Mouse (Mus musculus) urinary bladder, adult 2 months (tissue): ENCODE results near the gene Ucp2. TPM values are rescaled to one million over a fixed set of nuclear protein-coding genes. Genes with fewer than 3 reads are reported as not detected.

Experiments
- DNase-seq: peaks from one replicate; pipeline ENCODE4 v3.0.0; 2022; ENCODE audit warnings: low spot score
- polyA plus RNA-seq: library from polyadenylated mRNA; depleted of rRNA; stranded (reverse); fragments of >200 nt; gene quantifications from 2 replicates; pipeline ENCODE4 v1.2.3, GENCODE M21; 2012; rRNA removed

Gene Ucp2
- polyA plus RNA-seq: 209 and 247 TPM in 2 replicates

DNA sequence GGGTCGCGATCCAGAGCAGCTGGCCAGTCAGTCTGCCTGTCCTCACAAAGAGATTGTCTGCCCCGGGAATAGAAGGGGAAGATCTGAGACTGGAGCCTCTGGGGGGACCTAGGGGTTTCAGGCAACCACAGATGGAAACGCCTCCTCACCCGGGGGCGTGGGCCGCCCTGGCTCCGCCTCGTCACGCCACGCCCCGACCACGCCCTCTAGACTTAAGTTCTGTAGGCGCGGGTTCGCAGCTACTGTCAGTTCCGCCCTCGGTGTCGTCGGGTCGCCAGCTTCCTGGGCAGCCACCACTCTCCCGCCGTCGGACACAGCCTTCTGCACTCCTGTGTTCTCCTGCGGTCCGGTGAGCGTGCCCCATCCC lies at the start of gene Ucp2:
Gene Ucp2, plus strand, starts transcription at position 221 of the 367 bp plus-strand sequence.
- no peak for DNase-seq

DNA sequence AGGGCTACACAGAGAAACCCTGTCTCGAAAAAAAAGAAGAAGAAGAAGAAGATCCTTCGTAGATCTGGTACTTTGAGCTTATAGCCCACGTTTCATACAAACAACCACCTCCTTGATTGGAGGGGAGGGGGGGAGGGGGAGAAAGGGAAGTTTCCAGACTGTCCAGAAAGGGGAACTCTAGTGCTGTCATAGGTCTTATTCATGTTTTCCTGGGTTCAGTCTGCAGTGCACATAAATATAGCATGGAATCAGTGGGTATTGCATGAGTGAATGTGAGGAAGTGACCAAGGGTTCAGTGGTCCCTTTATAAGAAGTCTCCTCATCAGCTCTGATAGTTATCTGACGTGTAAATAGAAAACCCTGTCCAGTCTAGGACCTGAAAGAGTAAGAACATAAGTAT lies 49.4 kb upstream of the Ucp2 start:
- no peak for DNase-seq

DNA sequence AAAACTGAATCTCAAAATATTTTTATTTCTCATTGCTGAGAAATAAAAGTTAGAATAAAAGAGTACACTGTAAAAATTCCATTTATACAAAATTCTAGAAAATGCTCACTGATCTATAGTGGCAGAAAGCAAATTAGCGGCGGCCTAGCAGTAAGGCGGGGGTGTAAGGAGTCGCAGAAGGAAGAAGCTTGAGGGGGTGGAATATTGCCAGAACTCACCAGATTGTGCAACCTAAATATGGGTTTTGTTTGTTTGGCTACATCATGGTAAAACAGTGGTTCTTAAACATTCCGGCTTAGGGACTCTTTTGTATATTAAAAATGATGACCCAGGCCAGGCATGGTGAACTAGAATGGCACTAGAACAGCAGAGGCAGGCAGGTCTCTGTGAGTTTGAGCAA lies 46.9 kb upstream of the Ucp2 start:
- DNase-seq: no peak

DNA sequence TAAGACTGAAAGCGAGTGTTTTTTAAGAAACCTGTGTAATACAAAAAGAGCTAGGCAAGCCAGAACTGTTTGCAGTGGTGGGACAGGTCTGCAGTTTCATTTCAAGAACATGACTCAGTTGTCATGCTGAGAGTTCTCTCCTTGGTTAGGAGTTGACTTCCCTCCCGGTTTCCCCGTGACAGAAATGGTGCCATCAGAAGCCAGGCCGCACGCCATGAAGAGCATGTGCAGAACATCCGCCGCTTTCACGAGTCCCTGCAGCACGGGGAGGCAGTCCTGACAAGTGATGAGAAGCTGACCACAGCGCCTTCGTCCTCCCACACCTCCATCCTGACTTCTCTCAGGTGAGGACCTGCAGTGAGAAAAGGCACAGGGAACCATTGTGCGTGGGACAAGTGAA lies 44.6 kb upstream of the Ucp2 start:
- DNase-seq: no peak

DNA sequence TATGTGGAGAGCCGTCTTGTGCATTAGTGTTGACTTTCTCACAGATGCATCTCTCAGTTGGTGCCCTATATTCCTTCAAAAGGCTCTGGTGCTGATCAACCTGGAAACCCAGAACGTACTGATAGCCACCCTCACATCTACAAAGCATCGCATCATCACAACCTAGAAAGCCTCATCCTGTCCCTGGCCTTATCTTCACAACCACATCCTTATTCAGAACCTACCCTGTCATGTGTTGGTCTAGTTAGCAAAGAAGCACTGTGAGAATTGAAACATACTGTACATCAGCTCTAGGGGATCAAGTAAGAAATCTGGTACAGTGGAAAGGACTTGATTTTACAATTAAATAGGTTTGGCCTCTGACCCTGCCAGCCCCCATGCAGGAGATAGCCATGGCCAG lies 44.2 kb upstream of the Ucp2 start:
- DNase-seq: no peak

DNA sequence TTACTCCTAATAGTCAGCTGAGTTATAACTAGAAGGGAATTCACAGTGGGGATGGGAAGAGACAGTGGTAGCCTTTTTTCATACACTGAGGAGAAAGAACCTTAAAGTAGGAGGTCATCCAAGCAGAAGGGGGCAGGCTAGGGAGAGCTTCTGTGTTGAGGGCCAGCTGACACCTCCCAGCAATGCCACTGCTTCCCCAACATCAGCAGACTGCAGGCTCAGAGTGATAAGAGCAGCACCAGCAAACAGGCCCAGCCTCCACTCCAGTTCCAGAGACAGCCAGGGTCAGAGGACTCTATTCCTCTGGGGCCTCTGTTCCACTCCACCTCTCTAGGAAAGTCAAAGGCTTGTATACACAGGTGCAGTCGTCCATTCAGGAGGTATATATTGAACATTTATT lies 35.0 kb upstream of the Ucp2 start:
- no peak for DNase-seq

DNA sequence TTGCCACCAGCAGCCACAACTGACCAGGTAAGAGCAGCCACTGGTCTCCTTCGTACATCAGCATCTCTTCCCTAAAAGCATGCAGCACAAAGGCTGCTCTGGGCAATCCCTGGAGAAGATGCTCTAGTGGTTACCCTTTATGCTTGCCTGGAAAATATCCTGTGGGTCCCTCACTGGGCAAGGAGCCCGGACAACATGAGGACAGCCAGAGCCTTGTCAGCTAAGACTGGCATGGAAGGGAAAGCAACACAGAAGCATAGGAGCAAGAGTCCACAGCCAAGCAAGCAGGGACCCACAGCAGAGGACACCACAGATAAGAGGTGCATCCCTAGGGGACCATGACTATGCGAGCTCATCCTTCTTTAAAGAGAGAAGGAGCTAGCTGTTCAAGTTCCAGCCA lies 33.3 kb upstream of the Ucp2 start:
- no peak for DNase-seq

DNA sequence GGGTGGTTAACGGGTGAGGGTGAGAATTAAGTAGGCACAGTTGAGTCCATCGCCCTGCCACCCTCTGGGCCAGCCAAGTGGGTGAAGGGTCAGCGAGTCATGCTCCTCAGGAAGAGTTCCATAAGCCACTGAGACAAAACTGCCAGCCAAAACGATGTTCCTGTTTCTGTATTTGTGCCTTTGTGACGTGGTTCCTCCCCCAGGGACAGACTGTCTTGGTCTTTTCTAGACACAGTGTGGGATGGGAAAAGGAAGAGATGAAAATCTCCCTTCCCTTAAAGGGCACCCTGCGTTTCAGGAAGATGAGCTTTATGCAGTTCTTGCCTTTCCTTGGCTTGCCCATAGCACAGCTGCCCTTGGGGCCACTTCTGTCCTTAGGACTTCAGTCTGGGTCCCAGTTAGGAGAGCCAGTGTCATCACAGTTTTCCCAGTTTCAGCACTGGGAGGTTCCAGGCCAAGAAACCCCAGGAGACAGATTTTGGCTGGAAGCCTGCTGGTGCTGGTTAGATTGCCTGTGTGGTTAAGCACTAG lies 31.5 kb upstream of the Ucp2 start:
- DNase-seq: no peak

DNA sequence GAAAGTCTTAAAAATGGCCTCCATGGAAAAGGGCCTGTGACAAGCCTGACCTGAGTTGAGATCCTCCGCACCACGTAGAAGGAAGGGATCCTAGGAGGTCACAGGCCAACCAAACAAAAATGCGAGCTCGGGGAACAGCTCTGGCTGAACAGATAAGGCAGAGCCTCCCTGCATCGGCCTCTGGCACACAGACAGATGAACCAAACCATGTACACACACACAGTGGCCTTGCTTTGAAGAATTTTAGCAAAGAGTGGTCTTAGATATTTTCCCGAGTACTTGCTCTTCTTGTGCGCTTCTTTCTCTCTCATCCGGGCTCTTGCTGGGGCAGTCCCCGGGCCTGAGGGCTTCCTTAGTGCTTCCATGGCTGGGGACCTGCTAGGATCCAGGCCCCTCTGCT lies 29.9 kb upstream of the Ucp2 start:
- DNase-seq: no peak

DNA sequence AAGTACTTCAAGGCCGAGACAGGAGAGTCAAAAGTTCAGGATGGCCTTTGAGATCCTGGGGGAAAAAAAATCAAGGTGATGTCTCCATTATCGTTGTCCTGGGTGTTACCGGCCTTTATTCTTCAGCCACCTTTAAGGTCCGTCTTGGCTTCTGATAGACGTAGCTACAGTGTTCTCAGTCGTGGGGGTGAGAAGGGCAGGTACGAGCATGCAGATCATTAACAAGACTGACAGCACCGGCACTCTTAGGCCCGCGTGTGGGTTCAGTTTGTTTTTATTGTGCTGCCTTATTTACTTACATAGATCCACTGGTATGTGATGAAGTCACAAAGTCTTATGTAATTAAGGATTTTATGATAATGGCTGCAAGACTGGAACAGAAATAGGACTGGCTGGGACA lies 29.4 kb upstream of the Ucp2 start:
- no peak for DNase-seq

DNA sequence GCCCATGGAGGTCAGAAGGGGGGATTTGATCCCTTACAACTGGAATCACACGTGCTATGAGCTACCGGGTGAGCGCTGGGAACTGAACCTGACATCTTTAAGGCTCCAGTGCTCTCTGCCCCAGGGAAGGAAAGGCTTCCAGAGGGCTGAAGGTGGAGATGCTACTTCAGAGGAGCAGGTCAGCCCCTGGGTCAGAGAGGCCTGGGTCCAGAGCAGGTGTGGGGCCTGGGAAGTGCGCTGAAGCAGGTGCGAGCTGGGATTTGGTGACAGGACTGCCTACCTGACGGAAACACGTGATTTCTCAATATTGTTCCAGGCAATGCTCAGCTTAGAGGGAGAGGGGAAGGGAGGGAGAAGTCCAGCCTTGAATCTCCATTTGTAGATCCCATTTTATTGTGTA lies 28.9 kb upstream of the Ucp2 start:
- no peak for DNase-seq

DNA sequence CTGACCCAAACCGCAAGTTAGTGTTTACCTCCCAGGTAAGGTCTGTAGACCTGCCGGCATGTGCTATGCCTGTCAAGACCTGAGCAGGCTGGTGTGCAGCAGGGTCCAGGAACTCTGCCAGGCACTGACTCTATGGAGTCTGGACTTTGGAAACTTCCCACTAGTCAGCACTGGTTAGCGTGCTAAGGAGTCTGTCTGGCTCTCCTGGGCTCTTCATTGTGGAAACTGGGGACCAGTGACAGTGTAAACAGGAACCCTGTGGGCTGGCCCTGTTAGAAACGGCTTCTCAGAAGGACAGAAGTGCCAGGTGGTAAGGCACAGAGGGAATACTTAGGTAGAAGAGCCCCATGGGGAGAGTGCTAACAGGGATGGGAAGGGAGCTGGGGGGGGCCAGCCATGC lies 27.9 kb upstream of the Ucp2 start:
- no peak for DNase-seq

DNA sequence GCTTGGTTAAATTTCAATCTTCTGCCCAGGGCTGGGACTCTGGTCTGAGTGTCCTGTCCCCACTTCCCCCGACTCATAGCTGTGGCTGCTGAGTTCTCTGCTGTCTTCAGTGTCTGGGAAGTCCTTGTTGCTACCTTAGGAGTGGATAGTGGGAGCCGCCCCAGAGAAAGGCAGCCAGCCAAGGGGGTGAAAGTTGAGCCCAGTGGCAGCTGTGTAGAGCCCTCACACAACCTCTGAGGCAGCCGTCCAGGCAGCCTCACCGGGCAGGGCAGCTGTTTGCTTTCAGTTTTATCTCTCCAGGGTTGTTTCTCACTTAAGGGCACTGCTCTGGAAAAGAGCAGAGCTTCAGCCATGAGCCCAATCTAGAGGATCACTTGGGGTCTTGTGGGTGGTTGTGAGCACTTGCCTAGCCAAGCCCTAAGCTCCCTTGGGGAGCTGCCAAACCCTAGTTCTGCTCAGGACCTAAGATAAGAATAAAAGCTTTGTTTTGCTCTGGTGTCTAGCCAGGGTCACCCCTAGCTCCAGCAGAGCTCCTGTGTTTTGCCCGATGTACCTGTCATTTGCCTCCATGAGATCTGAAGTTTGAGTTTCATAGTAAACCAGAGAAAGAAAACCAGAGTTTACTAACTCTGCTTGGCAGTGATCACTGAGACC lies 27.4 kb upstream of the Ucp2 start:
- DNase-seq: peak; percentile 77

DNA sequence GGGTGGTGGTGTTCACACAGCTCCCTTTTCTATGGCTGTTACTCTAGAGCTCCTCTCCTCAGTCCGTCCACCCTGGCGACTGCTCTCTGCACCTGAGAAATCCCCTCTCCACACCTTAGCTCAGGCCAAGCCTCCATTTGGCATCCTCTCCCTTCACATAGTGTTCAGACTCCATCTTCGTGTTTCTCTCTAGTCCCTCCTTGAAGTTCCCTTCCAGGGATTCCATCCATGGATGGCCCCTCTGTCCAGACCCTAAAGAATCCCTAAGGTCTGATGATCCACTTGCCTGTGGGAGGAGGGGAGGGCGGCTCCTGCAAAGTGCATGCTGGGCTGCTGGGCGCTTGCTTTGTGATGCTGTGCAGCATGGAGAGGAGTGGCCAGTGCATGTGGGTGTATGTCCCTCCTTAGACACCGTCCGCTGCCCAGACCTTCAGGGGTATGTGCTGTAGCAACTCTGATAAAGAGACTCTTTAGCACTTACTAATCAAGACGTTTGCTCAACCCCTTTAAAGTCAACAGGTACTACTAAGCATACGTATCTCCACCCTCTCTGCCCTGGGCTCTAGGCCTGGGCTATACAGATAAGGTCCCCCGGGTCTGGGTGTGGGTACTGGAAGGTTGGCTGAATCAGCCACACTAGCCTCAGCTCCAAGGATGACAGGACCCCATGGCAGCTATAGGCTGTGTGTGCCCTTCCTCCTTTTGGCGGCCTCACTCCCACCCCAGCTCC lies 26.2 kb upstream of the Ucp2 start:
- no peak for DNase-seq

DNA sequence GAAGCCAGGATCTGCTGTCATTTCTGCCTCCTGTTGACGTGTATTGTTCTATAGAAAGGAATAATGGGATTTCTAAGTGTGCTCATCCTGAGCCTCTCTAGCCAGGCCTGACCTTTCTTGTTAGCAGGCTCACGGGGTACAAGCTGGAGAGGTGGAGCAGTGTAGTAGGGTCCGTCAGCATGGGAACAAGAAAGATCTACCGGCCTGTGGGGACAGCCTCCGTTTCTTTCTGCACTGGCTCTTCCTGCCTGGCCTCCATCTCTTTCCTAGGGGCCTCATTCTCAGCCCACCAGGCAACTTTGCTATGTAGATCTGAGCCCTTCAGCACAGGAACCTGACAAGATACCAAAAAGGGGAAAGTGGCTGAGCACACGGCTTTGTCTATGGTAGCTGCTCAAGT lies 24.4 kb upstream of the Ucp2 start:
- DNase-seq: no peak

DNA sequence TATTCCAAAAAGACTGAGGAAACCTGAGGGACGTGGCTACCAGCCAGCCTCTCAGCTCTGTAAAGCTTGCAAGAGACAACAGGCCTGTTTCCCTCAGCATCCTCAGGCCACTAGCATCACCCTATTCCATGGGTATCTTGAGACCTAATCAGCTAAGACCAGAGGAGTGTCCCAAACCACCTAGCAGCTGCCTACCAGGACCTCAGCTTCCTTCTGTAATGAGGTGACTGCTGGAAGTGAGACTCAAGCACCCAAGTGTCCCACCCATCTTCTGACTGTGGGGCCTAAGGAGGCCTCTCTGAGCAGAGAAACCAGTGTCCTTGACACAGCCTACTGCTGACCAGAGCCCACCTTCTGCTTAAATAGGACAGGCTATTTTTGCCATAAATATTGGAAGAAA lies 23.6 kb upstream of the Ucp2 start:
- DNase-seq: no peak

DNA sequence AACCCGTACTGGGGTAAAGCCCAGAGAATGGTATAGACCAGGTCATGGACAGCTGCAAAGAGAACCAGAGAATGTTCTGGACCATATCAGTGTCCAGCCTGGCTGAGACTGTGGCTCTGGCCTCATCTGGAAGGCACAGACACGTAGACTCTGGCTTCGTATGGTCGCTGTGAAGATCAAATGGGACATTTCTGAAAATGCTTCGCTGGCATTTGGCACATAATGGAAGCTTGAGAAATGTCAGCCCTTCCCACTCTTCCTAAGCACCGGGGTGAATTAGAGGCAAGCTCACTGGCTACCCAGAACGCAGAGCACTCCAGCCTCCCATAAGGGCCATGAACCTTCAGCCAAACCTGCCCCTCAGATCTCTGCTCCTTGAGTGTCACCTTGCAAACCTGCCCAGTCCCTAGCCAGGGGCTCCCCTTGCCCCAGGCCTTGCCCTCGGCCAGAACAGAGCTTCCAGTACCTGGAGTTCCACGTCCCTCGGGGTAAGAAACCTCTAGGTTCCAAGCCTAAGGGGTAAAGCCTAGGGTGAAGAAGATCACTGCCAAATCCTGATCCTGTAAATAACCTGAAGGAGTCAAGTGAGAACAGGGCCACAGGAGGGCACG lies 22.2 kb upstream of the Ucp2 start:
- DNase-seq: no peak

DNA sequence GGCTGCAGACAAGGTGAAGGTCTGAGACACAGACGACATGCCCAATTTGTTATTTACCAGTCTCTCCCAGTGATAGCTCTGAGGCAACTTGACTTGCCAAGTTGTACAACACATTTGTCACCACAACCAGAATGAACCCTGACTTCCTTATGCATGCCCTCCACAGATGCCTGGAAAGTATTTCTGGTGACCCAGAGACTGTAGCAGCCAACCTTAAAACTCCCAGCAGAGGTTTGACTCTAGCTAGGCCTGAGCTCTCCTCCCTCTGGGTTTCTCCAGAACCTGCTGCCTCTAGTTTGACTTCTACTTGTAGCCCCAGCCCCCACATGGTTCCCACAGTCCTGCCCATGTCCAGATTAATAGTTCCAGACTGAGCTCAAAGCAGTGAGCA lies 21.7 kb upstream of the Ucp2 start:
- no peak for DNase-seq

DNA sequence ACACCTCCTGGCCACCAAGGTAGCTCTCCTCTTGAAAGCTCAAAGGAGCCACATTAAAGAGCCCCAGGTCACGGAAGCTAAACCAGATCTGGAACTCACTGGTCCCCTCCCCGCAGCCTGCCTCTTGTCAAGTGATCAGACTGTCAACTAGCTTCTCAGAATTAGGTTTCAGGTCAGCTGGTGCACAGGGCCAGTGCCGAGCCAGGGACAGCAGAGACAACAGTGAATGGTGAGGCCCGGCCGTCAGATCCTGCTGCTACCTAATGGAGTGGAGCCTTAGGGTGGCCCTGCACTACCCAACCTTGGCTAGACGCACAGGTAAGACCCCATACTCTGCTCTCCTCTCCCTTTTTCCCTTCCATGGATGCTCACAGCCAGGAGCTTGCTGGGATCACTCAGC lies 20.4 kb upstream of the Ucp2 start, which contains the start of gene Ucp3:
Gene Ucp3, plus strand, starts transcription at position 214 of the 400 bp plus-strand sequence.
- no peak for DNase-seq

DNA sequence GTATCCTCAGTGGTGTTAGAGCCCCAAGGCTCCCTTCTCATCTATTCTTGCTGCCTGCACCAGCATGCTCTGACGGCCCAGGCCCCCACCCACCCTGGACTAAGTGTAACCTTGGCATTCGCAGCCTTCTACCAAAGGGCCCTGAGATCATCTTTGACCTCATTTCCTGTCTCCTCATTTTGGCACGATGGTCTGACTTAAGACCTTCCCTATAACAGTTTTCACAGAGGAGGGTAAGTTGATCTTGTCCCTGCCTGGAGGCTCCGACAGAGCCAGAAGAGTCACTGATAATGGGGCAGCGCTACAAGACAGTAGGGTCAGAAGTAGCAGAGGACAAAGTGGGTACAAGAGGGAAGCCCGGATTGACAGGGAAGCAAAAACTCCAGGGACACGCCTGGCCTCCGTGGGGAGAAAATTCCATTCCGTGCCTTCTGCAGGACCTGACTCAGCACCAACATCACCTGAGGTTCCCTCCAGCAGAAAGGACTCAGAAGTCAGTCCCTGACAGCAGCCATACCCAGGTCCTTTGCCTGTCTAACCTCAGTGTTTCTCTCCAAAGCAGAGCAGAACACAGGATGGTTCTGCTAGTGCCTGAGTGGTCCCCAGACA lies 19.2 kb upstream of the Ucp2 start:
- no peak for DNase-seq

DNA sequence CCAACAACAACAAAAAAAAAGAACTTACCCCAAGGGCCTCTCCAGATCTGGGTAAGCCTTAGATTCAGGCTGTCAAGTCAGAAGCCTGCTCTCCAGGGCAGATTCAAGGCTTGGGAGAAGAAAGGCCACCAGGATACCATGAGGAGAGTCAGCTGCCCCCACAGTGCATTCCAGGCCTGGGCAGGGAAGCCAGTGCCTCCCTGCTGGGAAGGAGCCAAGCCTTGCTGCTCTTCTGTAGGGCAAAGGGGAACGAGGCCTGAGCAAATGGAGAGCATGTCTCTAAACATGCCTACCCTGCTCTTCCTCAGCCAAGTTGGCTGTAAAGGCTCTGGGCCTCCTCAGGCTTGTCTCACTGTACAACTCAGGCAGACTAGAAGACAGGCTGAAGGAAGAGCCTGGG lies 18.5 kb upstream of the Ucp2 start:
- DNase-seq: no peak

DNA sequence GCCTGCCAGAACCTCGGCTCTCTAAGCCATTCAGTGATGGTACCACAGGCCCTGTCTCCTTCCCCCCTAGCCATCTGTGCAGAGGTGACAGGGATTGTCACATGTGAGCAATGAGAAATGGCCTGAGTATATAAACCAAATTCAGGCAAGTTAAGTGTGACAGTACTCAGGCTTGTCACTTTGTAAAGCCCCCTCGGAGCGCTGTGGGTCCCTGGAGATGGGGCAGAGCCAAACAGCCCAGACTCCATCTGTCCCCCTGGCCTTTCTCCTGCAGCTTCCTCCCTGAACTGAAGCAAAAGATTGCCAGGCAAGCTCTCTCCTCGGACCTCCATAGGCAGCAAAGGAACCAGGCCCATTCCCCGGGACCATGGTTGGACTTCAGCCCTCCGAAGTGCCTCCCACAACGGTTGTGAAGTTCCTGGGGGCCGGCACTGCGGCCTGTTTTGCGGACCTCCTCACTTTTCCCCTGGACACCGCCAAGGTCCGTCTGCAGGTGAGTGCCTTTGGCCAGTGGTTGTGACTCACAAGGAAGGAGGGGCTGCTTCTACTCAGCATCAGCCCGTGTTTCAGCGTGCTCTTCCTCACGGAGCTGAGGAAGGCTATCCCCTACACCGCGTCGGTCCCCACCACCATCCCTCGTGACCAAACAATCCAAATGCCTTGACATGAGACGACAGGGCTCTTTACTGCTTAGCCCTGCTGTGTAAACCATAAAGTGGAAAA lies 13.9 kb upstream of the Ucp2 start:
- DNase-seq: no peak
